Mouse (Mus musculus) midbrain, embryonic 13.5 days (tissue): Measurements from ENCODE around the gene Lrrc75b. TPM values are rescaled to one million over a fixed set of nuclear protein-coding genes. Genes with fewer than 3 reads are reported as not detected.
A peak's percentile ranks its signal among the peaks of the same experiment; 100 is the strongest.
"Not testable (repeated sequence)": the region's sequence is repeated elsewhere in the genome, so short reads cannot be mapped to it uniquely, and the experiment has no call there.

ENCODE experiments used
- ATAC-seq: fragments of 200-750 bp; cut with Nextera tagmentation; 2 replicates; pipeline ENCODE4 v1.8.0; 2017; ENCODE audit warnings: mild to moderate bottlenecking, moderate TSS enrichment, moderate library complexity
- H3K27ac ChIP-seq: fragments of 300-500 bp; sonication (generic); 2 replicates; pipeline ENCODE4 v1.5.1; 2015; ENCODE audit warnings: inconsistent platforms, mild to moderate bottlenecking, moderate library complexity
- H3K27me3 ChIP-seq: fragments of 300-500 bp; sonication (generic); 2 replicates; pipeline ENCODE4 v1.6.1; 2015; ENCODE audit warnings: mild to moderate bottlenecking, inconsistent platforms
- H3K36me3 ChIP-seq: fragments of 300-500 bp; sonication (generic); 2 replicates; pipeline ENCODE4 v1.6.1; 2015; ENCODE audit warnings: mild to moderate bottlenecking, inconsistent platforms
- H3K4me1 ChIP-seq: fragments of 300-500 bp; sonication (generic); replicated peaks from 2 replicates; pipeline ENCODE4 v1.6.1; 2015; ENCODE audit warnings: inconsistent platforms
- H3K4me2 ChIP-seq: fragments of 300-500 bp; sonication (generic); replicated peaks from 2 replicates; pipeline ENCODE4 v1.6.1; 2015; ENCODE audit warnings: moderate library complexity, mild to moderate bottlenecking, inconsistent platforms
- H3K4me3 ChIP-seq: fragments of 300-500 bp; sonication (generic); replicated peaks from 2 replicates; pipeline ENCODE4 v1.5.1; 2015; ENCODE audit warnings: mild to moderate bottlenecking, inconsistent platforms
- H3K9ac ChIP-seq: fragments of 300-500 bp; sonication (generic); replicated peaks from 2 replicates; pipeline ENCODE4 v1.6.1; 2015; ENCODE audit warnings: mild to moderate bottlenecking, inconsistent platforms
- H3K9me3 ChIP-seq: fragments of 300-500 bp; sonication (generic); 2 replicates; pipeline ENCODE4 v1.6.1; 2016; ENCODE audit warnings: mild to moderate bottlenecking, inconsistent platforms
- WGBS: fragments of 180-500 bp; shearing (Covaris S2); methylation state at CpG from one replicate; pipeline ENCODE4 v1.1.7; 2015; 5-methylcytosine and 5-hydroxymethylcytosine counted together
- polyA plus RNA-seq: library from polyadenylated mRNA; unstranded; fragments of >200 nt; fragmentation: Nextera tagmentation; extraction: Ambion mirVana; gene quantifications from 2 replicates; pipeline ENCODE4 v1.2.1, GENCODE M21; 2015

The Lrrc75b gene
- polyA plus RNA-seq, 1 experiment from 2014 or later: 21.8 TPM

DNA sequence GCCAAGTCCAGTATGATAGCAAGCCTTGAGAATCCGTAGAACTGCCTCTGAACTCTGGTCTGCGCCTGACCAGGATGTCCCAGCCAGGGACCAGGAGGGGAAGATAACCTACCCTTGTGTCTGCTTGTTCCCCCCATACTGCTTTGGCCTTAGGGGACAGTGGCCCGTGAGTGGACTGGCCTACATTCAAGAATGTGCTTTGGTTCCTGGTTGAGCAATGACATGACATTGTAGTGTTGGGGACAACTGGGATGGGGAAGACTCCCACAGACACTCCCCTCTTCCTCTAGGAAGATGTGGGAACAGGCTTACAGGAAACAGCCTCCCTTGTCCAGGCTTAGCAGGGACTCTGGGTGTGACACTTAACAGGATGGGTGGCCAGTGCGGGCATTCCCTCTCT, 27.7 kb upstream of the Lrrc75b start:
- Histone ChIP-seq H3K9me3 (no peaks in the 10 kb centered on the region), H3K27me3 (peaks cover 7% of the 10 kb centered on the region; the same call in 1 of the 2 replicates), H3K27ac (no peak overlapping the region), H3K4me2 (no peak overlapping the region), H3K9ac (no peak overlapping the region), H3K36me3 (no peaks in the 10 kb centered on the region), H3K4me3 (no peak overlapping the region), H3K4me1 (peaks cover 11% of the 10 kb centered on the region)
- 96% methylated on average over 4 of the region's 4 CpGs for WGBS
- no peak for ATAC-seq

DNA sequence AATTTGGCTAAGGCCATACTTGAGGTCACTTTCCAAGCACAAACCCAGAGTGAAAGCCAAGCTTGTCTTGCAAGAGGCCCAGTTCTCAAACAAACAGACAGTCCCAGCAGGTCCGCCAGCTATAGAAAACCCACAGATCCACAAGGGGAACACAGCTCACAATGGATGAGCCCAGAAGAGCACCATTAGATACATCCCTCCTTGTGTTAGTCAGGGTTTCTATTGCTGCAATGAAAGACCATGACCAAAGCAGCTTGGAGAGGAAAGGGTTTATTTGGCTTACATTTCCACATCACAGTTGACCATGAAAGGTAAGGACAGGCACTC, 26.4 kb upstream of the Lrrc75b start:
- no peak; the same call in 1 of the 2 replicates for ATAC-seq
- H3K27ac ChIP-seq: no peak overlapping the region
- no peak overlapping the region for H3K4me2 ChIP-seq
- peaks cover 7% of the 10 kb centered on the region; the same call in 1 of the 2 replicates for H3K27me3 ChIP-seq
- H3K4me1 ChIP-seq: peaks cover 11% of the 10 kb centered on the region
- H3K9me3 ChIP-seq: no peaks in the 10 kb centered on the region
- no peak overlapping the region for H3K4me3 ChIP-seq
- no peaks in the 10 kb centered on the region for H3K36me3 ChIP-seq
- H3K9ac ChIP-seq: no peak overlapping the region
- 93% methylated on average over 1 of the region's 1 CpGs for WGBS

DNA sequence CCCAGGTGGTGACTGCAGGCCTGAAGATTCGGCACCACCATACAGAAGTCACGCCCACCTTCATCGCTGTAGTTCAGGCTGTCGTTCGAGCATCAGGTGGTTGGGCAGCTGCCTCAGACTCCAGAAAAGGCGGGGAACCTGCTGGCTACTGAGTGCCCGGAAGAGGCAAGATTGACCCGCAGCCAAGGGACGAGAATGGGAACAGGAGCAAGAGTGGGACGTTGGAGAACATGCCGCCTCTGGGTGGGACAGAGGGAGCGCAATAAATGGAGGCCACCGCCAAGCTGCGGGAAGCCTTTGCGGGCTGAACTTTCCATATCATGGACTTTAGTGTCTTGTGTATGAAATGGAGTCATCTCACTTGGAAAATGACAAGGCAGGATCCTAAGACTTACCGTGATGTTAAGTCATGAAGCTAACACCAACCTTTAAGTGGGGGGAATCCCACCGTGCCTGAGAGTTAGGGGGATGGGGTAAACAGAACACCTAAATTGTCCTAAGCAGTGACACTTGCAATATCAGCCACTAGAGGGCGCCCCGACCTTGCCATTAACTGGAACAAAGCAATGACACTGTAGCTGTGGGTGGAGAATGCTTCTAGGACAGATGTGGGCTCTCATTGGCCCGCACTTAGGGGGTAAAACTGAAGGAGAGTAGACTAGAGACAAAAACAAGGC, 25.9 kb upstream of the Lrrc75b start:
- peak; percentile 84 for ATAC-seq
- no peak overlapping the region for H3K27ac ChIP-seq
- WGBS: 24% methylated on average over 20 of the region's 20 CpGs

DNA sequence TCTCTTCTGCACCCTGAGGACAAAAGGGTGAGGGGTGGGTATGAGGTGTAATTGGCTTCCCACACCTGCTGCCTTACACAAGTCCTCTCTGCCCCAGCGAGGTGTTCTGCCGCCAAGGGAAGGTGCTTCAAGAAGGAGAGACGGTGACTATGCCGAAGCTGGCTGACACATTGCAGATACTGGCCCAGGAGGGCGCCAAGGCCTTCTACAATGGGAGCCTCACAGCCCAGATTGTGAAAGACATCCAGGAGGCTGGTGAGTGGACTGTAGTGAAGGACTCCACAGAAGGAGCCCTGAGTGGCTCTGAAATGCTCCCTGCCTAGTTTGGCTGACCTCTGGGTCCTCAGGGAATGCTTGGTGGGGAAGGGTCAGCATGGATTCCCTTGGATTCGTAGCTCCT, 19.0 kb upstream of the Lrrc75b start:
- Histone ChIP-seq H3K4me3 (no peak overlapping the region), H3K4me1 (no peaks in the 10 kb centered on the region), H3K36me3 (no peaks in the 10 kb centered on the region), H3K9ac (no peak overlapping the region), H3K4me2 (no peak overlapping the region), H3K27me3 (no peaks in the 10 kb centered on the region), H3K9me3 (no peaks in the 10 kb centered on the region), H3K27ac (no peak overlapping the region)
- WGBS: 92% methylated on average over 6 of the region's 6 CpGs
- no peak for ATAC-seq

More for the DNA sequence above, 25.9 kb upstream of the Lrrc75b start:
- peak overlapping the region; percentile 18 for H3K4me2 ChIP-seq
- H3K27me3 ChIP-seq: peaks cover 7% of the 10 kb centered on the region; the same call in 1 of the 2 replicates
- H3K36me3 ChIP-seq: no peaks in the 10 kb centered on the region
- no peaks in the 10 kb centered on the region for H3K9me3 ChIP-seq
- peaks cover 11% of the 10 kb centered on the region for H3K4me1 ChIP-seq
- no peak overlapping the region for H3K9ac ChIP-seq
- H3K4me3 ChIP-seq: no peak overlapping the region

DNA sequence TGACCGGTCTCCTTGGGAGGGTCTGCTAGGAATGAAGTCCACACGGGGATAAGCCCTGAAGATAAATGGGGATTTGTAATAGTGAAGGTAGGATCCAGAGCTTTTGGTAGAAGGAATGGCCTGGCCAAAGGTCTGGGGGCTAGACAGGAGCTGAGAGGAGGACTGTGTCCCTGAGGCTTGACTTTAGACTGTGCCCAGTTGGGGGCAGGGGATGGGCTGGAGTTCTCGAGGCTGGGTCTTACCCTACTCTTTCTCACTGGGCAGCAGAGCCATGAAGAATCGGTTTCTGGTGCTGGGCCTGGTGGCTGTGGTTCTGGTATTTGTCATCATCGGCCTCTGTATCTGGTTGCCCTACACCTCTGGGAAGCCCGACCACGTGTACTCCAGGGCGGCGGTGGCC, 13.8 kb upstream of the Lrrc75b start:
- Histone ChIP-seq H3K4me3 (no peak overlapping the region), H3K9me3 (no peaks in the 10 kb centered on the region), H3K27me3 (no peaks in the 10 kb centered on the region), H3K9ac (no peak overlapping the region), H3K4me1 (no peaks in the 10 kb centered on the region), H3K36me3 (no peaks in the 10 kb centered on the region), H3K27ac (no peak overlapping the region), H3K4me2 (no peak overlapping the region)
- ATAC-seq: no peak
- 89% methylated on average over 9 of the region's 9 CpGs for WGBS

DNA sequence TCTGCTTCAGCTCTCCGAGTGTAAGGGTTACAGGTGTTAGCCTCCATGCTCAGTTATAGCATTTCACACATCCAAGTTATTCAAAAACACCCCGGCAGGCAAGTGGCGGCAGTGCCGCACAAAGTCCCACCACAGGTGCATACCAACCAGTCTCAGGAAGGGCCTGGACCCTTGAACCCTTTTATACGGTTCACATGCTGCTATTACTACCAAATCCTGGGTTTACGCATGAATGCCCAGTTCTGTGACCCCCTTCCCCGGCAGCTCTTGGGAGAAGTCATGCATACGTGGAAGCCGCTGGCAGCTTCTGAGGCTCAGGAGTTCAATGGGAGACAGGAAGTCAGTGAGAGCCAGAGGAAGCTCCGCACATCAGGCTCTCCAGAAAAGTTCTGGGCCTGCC, 13.1 kb upstream of the Lrrc75b start:
- no peaks in the 10 kb centered on the region for H3K9me3 ChIP-seq
- H3K4me1 ChIP-seq: no peaks in the 10 kb centered on the region
- no peak overlapping the region for H3K9ac ChIP-seq
- no peak overlapping the region for H3K27ac ChIP-seq
- WGBS: 46% methylated on average over 10 of the region's 10 CpGs
- H3K4me2 ChIP-seq: no peak overlapping the region
- H3K27me3 ChIP-seq: peaks cover 7% of the 10 kb centered on the region; the same call in 1 of the 2 replicates
- H3K36me3 ChIP-seq: no peaks in the 10 kb centered on the region
- no peak overlapping the region for H3K4me3 ChIP-seq
- no peak for ATAC-seq

DNA sequence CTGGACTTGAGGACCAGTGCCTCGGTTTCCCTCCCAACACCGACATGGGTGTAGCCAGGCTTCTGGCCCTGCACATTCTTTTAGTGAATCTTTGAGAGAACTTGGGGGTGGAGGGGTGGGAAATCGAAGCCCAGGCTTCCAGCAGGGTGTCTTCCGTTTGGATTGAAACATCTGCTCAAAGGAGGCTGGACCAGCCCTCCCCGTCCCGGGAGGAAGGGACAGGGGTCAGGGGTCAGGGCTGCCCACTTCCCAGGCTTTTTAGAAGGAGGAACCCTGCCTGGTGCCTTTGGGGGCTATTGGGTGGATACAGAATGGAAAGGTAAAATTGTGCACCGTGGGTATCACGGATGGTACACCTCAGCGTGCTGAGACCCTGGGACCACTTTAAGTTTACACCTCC, 11.8 kb upstream of the Lrrc75b start:
- Histone ChIP-seq H3K4me1 (no peaks in the 10 kb centered on the region), H3K4me3 (no peak overlapping the region), H3K4me2 (no peak overlapping the region), H3K27ac (no peak overlapping the region), H3K9ac (no peak overlapping the region), H3K36me3 (no peaks in the 10 kb centered on the region), H3K27me3 (peaks cover 7% of the 10 kb centered on the region; the same call in 1 of the 2 replicates), H3K9me3 (no peaks in the 10 kb centered on the region)
- ATAC-seq: no peak
- WGBS: 40% methylated on average over 9 of the region's 9 CpGs

DNA sequence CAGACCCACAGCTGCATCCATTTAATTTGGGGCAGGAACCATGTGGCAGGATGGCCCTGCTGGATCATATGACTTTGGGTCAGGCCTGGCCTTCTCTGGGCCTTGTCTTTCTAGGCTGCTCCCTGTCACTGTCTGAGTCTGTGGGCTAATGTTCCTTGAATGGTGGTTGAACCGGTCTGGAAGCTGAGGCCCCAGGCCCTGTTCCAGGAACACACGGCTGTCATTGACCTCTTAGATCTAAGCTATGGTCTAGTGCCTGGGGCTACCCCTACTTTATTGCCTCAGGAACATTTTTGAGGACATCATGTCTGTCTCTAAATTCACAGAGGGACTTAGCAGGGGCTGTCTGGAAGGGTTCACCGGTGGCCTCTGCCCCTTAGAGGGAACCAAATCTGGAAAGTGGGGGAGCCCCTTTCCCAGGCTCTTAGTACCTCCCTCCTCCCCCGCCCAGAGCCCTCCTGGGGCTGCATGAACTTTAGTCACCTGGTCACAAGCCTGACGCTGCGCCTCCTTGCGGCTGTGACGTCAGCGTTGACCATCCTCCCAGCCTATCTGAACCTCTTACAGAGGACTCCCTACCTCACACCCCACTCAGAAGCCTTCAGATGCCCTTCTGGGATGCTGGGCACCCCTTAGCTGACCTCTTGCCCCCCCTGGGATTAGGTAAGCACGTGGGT, 11.0 kb upstream of the Lrrc75b start:
- Histone ChIP-seq H3K4me3 (no peak overlapping the region), H3K36me3 (no peaks in the 10 kb centered on the region), H3K4me1 (no peaks in the 10 kb centered on the region), H3K27me3 (peaks cover 7% of the 10 kb centered on the region; the same call in 1 of the 2 replicates), H3K9ac (no peak overlapping the region), H3K9me3 (no peaks in the 10 kb centered on the region), H3K27ac (no peak overlapping the region), H3K4me2 (no peak overlapping the region)
- no peak for ATAC-seq
- 31% methylated on average over 10 of the region's 10 CpGs for WGBS

DNA sequence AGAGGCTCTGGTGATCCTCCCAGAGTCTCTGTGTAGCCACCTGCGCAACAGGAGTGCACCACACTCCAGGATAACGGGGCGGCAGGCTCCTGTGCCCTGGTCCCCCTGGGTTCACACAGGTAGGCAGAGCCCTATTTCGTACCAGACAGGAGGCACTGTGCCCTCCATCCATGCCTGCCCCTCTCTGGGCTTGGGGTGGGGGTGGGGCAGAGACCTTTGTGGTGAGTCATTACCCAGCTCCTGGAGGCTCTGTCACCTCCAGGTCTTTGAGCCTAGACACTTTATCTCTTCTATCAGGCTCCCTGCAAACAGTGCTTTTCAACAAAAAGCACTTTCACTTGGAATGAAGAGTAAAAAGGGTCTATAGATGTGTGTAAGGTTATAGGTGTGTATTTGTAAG, 8.7 kb upstream of the Lrrc75b start:
- Histone ChIP-seq H3K36me3 (no peaks in the 10 kb centered on the region), H3K9ac (no peak overlapping the region), H3K27ac (no peak overlapping the region), H3K27me3 (peaks cover 7% of the 10 kb centered on the region; the same call in 1 of the 2 replicates), H3K4me1 (no peaks in the 10 kb centered on the region), H3K4me2 (no peak overlapping the region), H3K4me3 (no peak overlapping the region), H3K9me3 (no peaks in the 10 kb centered on the region)
- WGBS: 10% methylated on average over 4 of the region's 4 CpGs
- ATAC-seq: 0 out of 2 replicates have a peak, but pooled peaks have one; percentile 21

DNA sequence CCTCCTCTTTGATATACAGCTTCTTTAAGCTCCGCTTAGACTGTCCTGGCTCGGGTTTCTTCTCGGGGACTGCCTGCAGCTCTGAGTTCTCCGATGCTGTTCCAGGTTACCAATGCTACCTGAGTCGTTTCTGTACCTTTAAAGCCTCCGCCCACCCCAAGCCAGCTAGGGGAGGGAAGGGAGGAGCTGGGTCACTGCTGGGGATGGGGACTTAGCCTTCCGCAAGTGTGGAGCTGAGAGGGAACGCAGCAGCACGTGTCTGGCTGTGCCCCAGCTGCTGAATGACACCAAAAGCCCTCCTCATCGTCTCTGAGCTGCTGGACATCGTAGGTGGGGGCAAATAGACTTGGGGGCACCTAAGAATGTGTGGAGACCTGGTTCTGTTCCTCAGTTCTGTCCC, 8.3 kb upstream of the Lrrc75b start:
- WGBS: 7% methylated on average over 11 of the region's 11 CpGs
- Histone ChIP-seq H3K27me3 (peaks cover 7% of the 10 kb centered on the region; the same call in 1 of the 2 replicates), H3K4me3 (no peak overlapping the region), H3K4me2 (no peak overlapping the region), H3K36me3 (no peaks in the 10 kb centered on the region), H3K9me3 (no peaks in the 10 kb centered on the region), H3K27ac (no peak overlapping the region), H3K4me1 (no peaks in the 10 kb centered on the region), H3K9ac (no peak overlapping the region)
- no peak for ATAC-seq

DNA sequence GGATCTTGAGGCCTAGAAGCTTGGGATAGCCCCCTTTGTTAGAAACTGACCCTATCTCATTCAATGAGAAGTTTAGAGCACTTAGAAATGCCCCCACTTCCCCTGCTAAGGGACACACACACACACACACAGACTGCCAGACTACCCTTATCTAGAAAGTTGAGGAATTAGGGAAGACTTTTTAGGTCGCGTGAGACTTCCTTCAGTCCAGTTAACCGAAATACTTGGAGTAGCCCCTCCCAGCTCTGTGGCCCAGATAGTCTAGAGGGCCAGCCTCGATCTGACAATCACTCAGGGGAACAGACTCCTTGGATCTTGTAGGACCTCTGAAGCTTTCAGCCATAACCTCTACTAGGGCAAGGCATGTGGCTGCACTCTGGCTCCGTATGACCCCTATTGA, 7.9 kb upstream of the Lrrc75b start:
- Histone ChIP-seq H3K4me1 (no peaks in the 10 kb centered on the region), H3K4me3 (no peak overlapping the region), H3K4me2 (no peak overlapping the region), H3K27me3 (peaks cover 7% of the 10 kb centered on the region; the same call in 1 of the 2 replicates), H3K9me3 (no peaks in the 10 kb centered on the region), H3K36me3 (no peaks in the 10 kb centered on the region), H3K27ac (no peak overlapping the region), H3K9ac (no peak overlapping the region)
- WGBS: 39% methylated on average over 5 of the region's 5 CpGs
- no peak for ATAC-seq

DNA sequence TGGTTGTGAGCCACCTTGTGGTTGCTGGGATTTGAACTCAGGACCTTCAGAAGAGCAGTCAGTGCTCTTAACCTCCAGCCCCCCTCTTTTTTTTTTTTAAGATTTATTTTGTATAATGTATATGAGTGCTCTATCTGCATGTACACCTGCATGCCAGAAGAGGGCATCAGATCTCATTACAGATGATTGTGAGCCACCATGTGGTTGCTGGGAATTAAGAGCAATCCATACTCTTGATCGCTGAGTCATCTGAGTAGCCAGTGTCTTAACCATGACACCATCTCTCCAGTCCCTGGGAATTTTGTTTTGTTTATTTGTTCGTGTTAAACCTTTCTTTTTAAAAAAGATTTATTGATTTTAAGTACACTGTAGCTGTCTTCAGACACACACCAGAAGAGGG, 6.6 kb upstream of the Lrrc75b start:
- not testable (repeated sequence) for H3K9ac ChIP-seq, ATAC-seq, H3K4me2 ChIP-seq, H3K27ac ChIP-seq, H3K9me3 ChIP-seq, H3K4me3 ChIP-seq, H3K4me1 ChIP-seq, H3K36me3 ChIP-seq
- WGBS: 90% methylated on average over 2 of the region's 2 CpGs
- H3K27me3 ChIP-seq: peaks cover 14% of the 10 kb centered on the region
